23 mouse cellular contexts compared by ENCODE assay signal in genomic region chr11:22880383-22881172, GRCm38 (mm10). TPM values are rescaled to one million over a fixed set of nuclear protein-coding genes. Genes with fewer than 3 reads are reported as not detected.
DNase-seq lines count a peak whose midpoint lies in the region; ATAC-seq and TF ChIP-seq lines count a peak whose summit lies in the region.
"Had no signal": no experiment of that assay in that cellular context is flagged by ENCODE, and none has a peak within 500 bp of the region (broad histone marks: within the 10 kb centered on the region; RNA-seq: fewer than 3 reads in every experiment).

No protein-coding gene starts in this region.

- no peaks in the 10 kb centered on the region for H3K9me3 ChIP-seq in heart, embryonic 12.5 days (replicated peaks)
- no peaks in the 10 kb centered on the region for H3K9me3 ChIP-seq in intestine, embryonic 16.5 days (ENCODE audit: control insufficient read depth, low read length)
- H3K9me3 ChIP-seq: forebrain, embryonic 10.5 days; forebrain, embryonic 13.5 days; heart, embryonic 10.5 days; hindbrain, embryonic 10.5 days; hindbrain, embryonic 13.5 days had no signal

- H3K36me3 ChIP-seq in heart, embryonic 12.5 days = no peaks in the 10 kb centered on the region
- no peaks in the 10 kb centered on the region for H3K36me3 ChIP-seq in intestine, embryonic 16.5 days (ENCODE audit: control insufficient read depth, insufficient read depth, low read length)
- H3K36me3 ChIP-seq: forebrain, embryonic 10.5 days; heart, embryonic 10.5 days; hindbrain, embryonic 10.5 days; hindbrain, embryonic 13.5 days had no signal

- no peaks in the 10 kb centered on the region for H3K4me1 ChIP-seq in heart, embryonic 12.5 days (replicated peaks)
- H3K4me1 ChIP-seq in intestine, embryonic 16.5 days (ENCODE audit: control insufficient read depth, insufficient read depth, low read length) = peaks cover 6% of the 10 kb centered on the region; the same call in 1 of the 2 replicates
- H3K4me1 ChIP-seq: forebrain, embryonic 10.5 days; forebrain, embryonic 13.5 days; heart, embryonic 10.5 days; hindbrain, embryonic 10.5 days had no signal

- intact Hi-C loops in gastrocnemius, adult 2 months (cut with DNase I) = no loop called here
- intact Hi-C loops in left cerebral cortex, adult 2 months (cut with DNase I) = no loop called here

- no peak for DNase-seq in gastrocnemius, adult 2 months
- no peak for DNase-seq in gastrocnemius, postnatal 25 days
- DNase-seq in heart, adult 8-10 months (ENCODE audit: low spot score) = peak; percentile 57
- DNase-seq in left cerebral cortex, adult 2 months (ENCODE audit: extremely low spot score in 1 of 2, low spot score in 2 of 2) = no peak
- no peak for DNase-seq in left cerebral cortex, adult 9 months (ENCODE audit: low spot score in 2 of 2)
- DNase-seq in testis, postnatal 14 days (ENCODE audit: low spot score) = no peak
- DNase-seq: adrenal gland, adult 8-10 months; adrenal gland, postnatal 25 days; cerebellum, adult 2 months; cerebellum, adult 9-11 months; cerebellum, postnatal 36 days; gastrocnemius, postnatal 14 days; kidney, adult 11 months had no signal

- no peaks in the 10 kb centered on the region for H3K27me3 ChIP-seq in heart, embryonic 12.5 days (replicated peaks)
- H3K27me3 ChIP-seq in intestine, embryonic 16.5 days (replicated peaks; ENCODE audit: control insufficient read depth, insufficient read depth, low read length) = no peaks in the 10 kb centered on the region
- H3K27me3 ChIP-seq: forebrain, embryonic 13.5 days; hindbrain, embryonic 13.5 days had no signal

- no peak overlapping the region for H3K9ac ChIP-seq in heart, embryonic 12.5 days
- no peak overlapping the region for H3K9ac ChIP-seq in intestine, embryonic 16.5 days (ENCODE audit: low read depth, low read length)
- H3K9ac ChIP-seq: forebrain, embryonic 13.5 days; hindbrain, embryonic 13.5 days had no signal

- H3K4me3 ChIP-seq in gastrocnemius, adult 2 months = no peak overlapping the region
- H3K4me3 ChIP-seq in heart, embryonic 12.5 days = no peak overlapping the region
- H3K4me3 ChIP-seq in left cerebral cortex, adult 2 months = no peak overlapping the region
- no peak overlapping the region for H3K4me3 ChIP-seq in intestine, embryonic 16.5 days (ENCODE audit: low read length)
- H3K4me3 ChIP-seq: forebrain, embryonic 10.5 days; forebrain, embryonic 13.5 days; heart, embryonic 10.5 days; hindbrain, embryonic 10.5 days; hindbrain, embryonic 13.5 days had no signal

- TF ChIP-seq CTCF in gastrocnemius, adult 2 months (IDR thresholded peaks at IDR 0.05) = no peak
- TF ChIP-seq CTCF in left cerebral cortex, adult 2 months (IDR thresholded peaks at IDR 0.05) = no peak

- ATAC-seq in heart, embryonic 12.5 days (ENCODE audit: insufficient number of reproducible peaks, low FRiP score) = no peak
- 0 out of 2 replicates have a peak, but pooled peaks have one; percentile 20 for ATAC-seq in intestine, embryonic 16.5 days
- ATAC-seq: activated CD4-positive, CD25-positive, alpha-beta regulatory T cell, adult 4 months; forebrain, embryonic 13.5 days; forebrain, embryonic 16.5 days; hindbrain, embryonic 16.5 days had no signal

- H3K4me2 ChIP-seq in heart, embryonic 12.5 days = no peak overlapping the region
- no peak overlapping the region for H3K4me2 ChIP-seq in intestine, embryonic 16.5 days (ENCODE audit: low read depth, low read length)
- H3K4me2 ChIP-seq: forebrain, embryonic 13.5 days; hindbrain, embryonic 13.5 days had no signal

- WGBS in heart, embryonic 12.5 days = 47% methylated on average over 3 of the region's 3 CpGs
- 56% methylated on average over 3 of the region's 3 CpGs for WGBS in intestine, embryonic 16.5 days

- H3K27ac ChIP-seq in gastrocnemius, adult 2 months = peak overlapping the region; percentile 25; the same call in 1 of the 2 replicates
- no peak overlapping the region for H3K27ac ChIP-seq in heart, embryonic 12.5 days (ENCODE audit: poor library complexity, severe bottlenecking)
- peak overlapping the region; percentile 40; the same call in 1 of the 2 replicates for H3K27ac ChIP-seq in left cerebral cortex, adult 2 months
- H3K27ac ChIP-seq in intestine, embryonic 16.5 days (ENCODE audit: low read length) = 0 out of 2 replicates have a peak overlapping the region, but pooled peaks have one; percentile 26
- H3K27ac ChIP-seq: forebrain, embryonic 10.5 days; forebrain, embryonic 13.5 days; heart, embryonic 10.5 days; hindbrain, embryonic 10.5 days; hindbrain, embryonic 13.5 days had no signal

RNA-seq across cellular contexts. Expression of gene B3gnt2, which starts 19.8 kb away (rescaled TPM):
- total RNA-seq in gastrocnemius, adult 2 months (2021) = 1 to 10 TPM; 1.6 to 2.1 TPM
- 1 to 10 TPM; 2.1 to 2.4 TPM for total RNA-seq in gastrocnemius, postnatal 25 days (2021)
- 1 to 10 TPM; 3.0 to 9.4 (median 6.9) TPM for total RNA-seq in heart, adult 8-10 months (2022)
- 3.3 and 5.3 TPM in 2 replicates for polyA plus RNA-seq in heart, embryonic 12.5 days (2016; fragmentation: Nextera tagmentation; extraction: Ambion mirVana)
- 10 to 100 TPM; 13.8 to 16.0 TPM for total RNA-seq in left cerebral cortex, adult 2 months (2021)
- 11.8 and 11.9 TPM in 2 replicates for polyA plus RNA-seq in intestine, embryonic 16.5 days (2015; fragmentation: Nextera tagmentation; extraction: Ambion mirVana)
